Mouse (Mus musculus) bone marrow, adult 2 months (tissue): ENCODE measurements around the gene Aes. TPM values are rescaled to one million over a fixed set of nuclear protein-coding genes. Genes with fewer than 3 reads are reported as not detected.

Experiments
- H3K27ac ChIP-seq: fragments of 200-500 bp; 2 replicates; pipeline ENCODE4 v1.5.1; 2012; ENCODE audit warnings: low read depth, mild to moderate bottlenecking, control low read depth, inconsistent platforms, low read length; ENCODE audit not compliant: control insufficient read depth, poor library complexity, insufficient read depth
- H3K4me1 ChIP-seq: fragments of 200-500 bp; 2 replicates; pipeline ENCODE4 v1.6.1; 2011; ENCODE audit warnings: low read length; ENCODE audit not compliant: control insufficient read depth, insufficient read depth
- H3K4me3 ChIP-seq: fragments of 200-500 bp; replicated peaks from 2 replicates; pipeline ENCODE3; 2011; ENCODE audit warnings: mild to moderate bottlenecking, low read depth, low read length, control low read depth; ENCODE audit not compliant: control insufficient read depth
- CTCF ChIP-seq: fragments of 200-500 bp; IDR thresholded peaks from 2 replicates; pipeline ENCODE4 v1.5.1; 2011; ENCODE audit warnings: low read length, control low read depth; ENCODE audit not compliant: control insufficient read depth, insufficient read depth
- POLR2A ChIP-seq: fragments of 200-500 bp; IDR thresholded peaks from 2 replicates; pipeline ENCODE4 v1.6.1; 2011; ENCODE audit warnings: low read depth, mild to moderate bottlenecking, control low read depth, low read length, borderline replicate concordance; ENCODE audit not compliant: control insufficient read depth
- WGBS: fragments of 180-500 bp; shearing (Covaris S2); methylation state at CpG from one replicate; pipeline ENCODE4 v1.1.7; 2018; 5-methylcytosine and 5-hydroxymethylcytosine counted together
- polyA plus RNA-seq: library from polyadenylated mRNA; stranded (reverse); fragments of >200 nt; gene quantifications from 2 replicates; pipeline ENCODE4 v1.2.4, GENCODE M21; 2011; ENCODE audit warnings: low replicate concordance; ENCODE audit not compliant: missing spikeins, insufficient read depth, insufficient read length

The Aes gene
- polyA plus RNA-seq, 1 experiment, result 306 TPM

- peaks cover 6% of the 10 kb centered on the region for H3K4me1 ChIP-seq
- no peak overlapping the region for H3K4me3 ChIP-seq
- TF ChIP-seq CTCF (no peak), POLR2A (no peak)
- no peak overlapping the region for H3K27ac ChIP-seq
- WGBS, result 85% methylated on average over 18 of the region's 18 CpGs
Measured at GRCm38 (mm10) chr10:81593935-81594334, 34.6 kb downstream of the Aes start.

DNA sequence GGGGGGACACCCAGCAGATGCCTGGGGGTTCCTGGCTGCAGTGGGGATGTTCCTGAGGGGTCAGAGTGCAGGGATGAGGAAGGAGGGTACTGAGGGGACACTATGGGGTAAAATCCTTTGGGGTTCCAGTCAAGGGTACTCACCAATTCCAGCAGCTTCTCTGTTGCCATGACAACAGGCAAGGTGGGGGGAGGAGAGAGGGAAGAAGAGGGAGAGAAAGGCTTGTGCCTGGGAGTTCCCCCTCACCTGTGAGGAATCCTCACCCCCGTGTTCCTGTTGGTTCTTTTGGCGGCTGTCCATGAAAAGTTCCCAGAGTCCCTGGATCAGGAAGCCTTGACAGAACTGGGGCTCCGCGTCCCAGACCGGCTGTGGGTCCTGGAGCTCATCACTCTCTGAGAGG is 36.3 kb downstream of the Aes start:
- 67% methylated on average over 5 of the region's 5 CpGs for WGBS
- TF ChIP-seq CTCF (no peak), POLR2A (no peak)
- H3K27ac ChIP-seq, result no peak overlapping the region
- no peak overlapping the region for H3K4me3 ChIP-seq
- peaks cover 6% of the 10 kb centered on the region for H3K4me1 ChIP-seq

GRCm38 (mm10) chr10:81596611-81597010 is 37.3 kb downstream of the Aes start:
- Histone ChIP-seq H3K27ac (no peak overlapping the region), H3K4me3 (no peak overlapping the region), H3K4me1 (peaks cover 7% of the 10 kb centered on the region)
- TF ChIP-seq POLR2A (no peak), CTCF (no peak)
- WGBS, result 15% methylated on average over 10 of the region's 10 CpGs

GRCm38 (mm10) chr10:81597137-81597950 is 38.1 kb downstream of the Aes start:
- Histone ChIP-seq H3K4me1 (peaks cover 9% of the 10 kb centered on the region), H3K4me3 (peak overlapping the region; percentile 12), H3K27ac (no peak overlapping the region)
- TF ChIP-seq POLR2A (no peak), CTCF (no peak)
- WGBS, result 3% methylated on average over 12 of the region's 12 CpGs

DNA sequence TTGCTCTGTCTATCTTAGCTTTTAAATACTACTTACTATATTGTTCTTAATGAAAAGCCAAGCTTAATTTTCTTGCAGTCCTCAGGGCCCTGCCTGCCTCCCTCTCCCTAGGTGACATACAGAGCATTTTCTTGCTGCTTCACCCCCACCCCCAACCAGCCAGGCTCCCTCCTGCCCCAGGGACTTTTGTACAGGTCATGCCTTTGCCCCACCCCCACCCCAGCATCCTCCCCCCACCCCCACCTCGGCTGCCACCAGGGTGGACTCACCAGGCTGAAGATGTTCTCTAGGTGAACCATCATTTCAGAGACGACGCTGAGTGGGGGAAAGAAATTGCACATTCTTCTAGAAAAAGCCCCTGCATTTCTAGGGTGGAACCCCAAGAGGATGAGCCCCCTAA is 39.1 kb downstream of the Aes start:
- H3K4me1 ChIP-seq, result peaks cover 10% of the 10 kb centered on the region
- 52% methylated on average over 3 of the region's 3 CpGs for WGBS

DNA sequence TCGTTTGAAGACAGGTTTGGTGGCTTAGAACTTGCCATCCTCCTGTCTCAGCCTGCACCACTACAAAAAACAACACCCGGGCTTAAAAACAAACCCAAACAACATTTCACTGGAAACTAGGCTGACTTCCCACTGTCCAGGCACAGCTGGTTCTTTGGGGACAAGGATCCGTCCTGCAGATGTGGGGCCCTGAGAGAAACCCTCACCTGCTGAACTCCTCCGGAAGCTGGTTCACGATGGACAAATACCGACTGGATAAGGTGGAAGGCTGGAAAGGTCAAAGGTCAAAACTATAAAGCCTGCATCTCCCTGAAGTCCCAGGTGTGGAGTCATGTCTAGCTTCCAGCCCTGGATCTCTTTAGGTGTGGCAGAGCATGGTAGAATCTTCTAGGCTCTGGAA is 39.6 kb downstream of the Aes start:
- Histone ChIP-seq H3K4me1 (peaks cover 10% of the 10 kb centered on the region), H3K4me3 (no peak overlapping the region), H3K27ac (no peak overlapping the region)
- 59% methylated on average over 6 of the region's 6 CpGs for WGBS
- TF ChIP-seq POLR2A (no peak), CTCF (no peak)

More for the DNA sequence above, 39.1 kb downstream of the Aes start:
- Histone ChIP-seq H3K27ac (no peak overlapping the region), H3K4me3 (no peak overlapping the region)
- TF ChIP-seq POLR2A, result no peak
- TF ChIP-seq CTCF, result no peak

GRCm38 (mm10) chr10:81599630-81600029 is 40.3 kb downstream of the Aes start:
- WGBS, result 55% methylated on average over 5 of the region's 5 CpGs
- no peak for TF ChIP-seq CTCF
- no peak for TF ChIP-seq POLR2A
- peaks cover 13% of the 10 kb centered on the region for H3K4me1 ChIP-seq
- H3K27ac ChIP-seq, result no peak overlapping the region
- no peak overlapping the region for H3K4me3 ChIP-seq

DNA sequence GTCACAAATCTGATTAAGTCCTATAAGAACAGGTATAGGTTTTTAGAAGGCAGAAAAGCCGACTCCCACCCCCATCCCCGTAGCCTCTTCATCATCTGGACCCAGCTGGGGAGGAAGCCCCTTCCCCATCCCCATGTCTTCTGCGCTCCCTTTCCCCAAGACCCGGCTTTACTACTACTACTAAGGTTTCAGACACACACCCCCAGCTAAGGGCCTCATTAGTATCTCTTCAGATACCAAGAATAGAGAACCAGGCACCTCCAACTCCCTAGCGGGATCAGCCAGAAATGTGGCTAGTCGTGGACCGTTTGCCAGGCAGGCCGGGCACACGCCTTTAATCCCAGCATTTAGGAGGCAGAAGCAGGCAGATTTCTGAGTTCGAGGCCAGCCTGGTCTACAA is 40.8 kb downstream of the Aes start:
- Histone ChIP-seq H3K4me3 (no peak overlapping the region), H3K4me1 (peaks cover 14% of the 10 kb centered on the region), H3K27ac (no peak overlapping the region)
- TF ChIP-seq POLR2A, result no peak
- TF ChIP-seq CTCF, result no peak
- 44% methylated on average over 10 of the region's 10 CpGs for WGBS
